Mouse (Mus musculus) small intestine, adult 2 months (tissue): Measurements from ENCODE around the gene Ywhag. TPM values are rescaled to one million over a fixed set of nuclear protein-coding genes. Genes with fewer than 3 reads are reported as not detected.

Experiments
- H3K27ac ChIP-seq: fragments of 200-500 bp; 2 replicates; pipeline ENCODE4 v1.5.1; 2012; ENCODE audit warnings: low read depth, low read length, control low read depth, inconsistent platforms; ENCODE audit not compliant: insufficient read depth
- H3K27me3 ChIP-seq: fragments of 200-500 bp; 2 replicates; pipeline ENCODE4 v1.6.1; 2012; ENCODE audit warnings: mild to moderate bottlenecking, moderate library complexity, low read length, inconsistent platforms; ENCODE audit not compliant: control insufficient read depth, insufficient read depth
- H3K36me3 ChIP-seq: fragments of 200-500 bp; 2 replicates; pipeline ENCODE4 v1.6.1; 2012; ENCODE audit warnings: mild to moderate bottlenecking, low read length, control low read depth, inconsistent platforms; ENCODE audit not compliant: control insufficient read depth, insufficient read depth
- H3K4me1 ChIP-seq: fragments of 200-500 bp; 2 replicates; pipeline ENCODE4 v1.6.1; 2012; ENCODE audit warnings: low read length, inconsistent platforms, mixed read lengths; ENCODE audit not compliant: control insufficient read depth, insufficient read depth, insufficient read length
- H3K4me3 ChIP-seq: fragments of 200-500 bp; 2 replicates; pipeline ENCODE4 v1.5.1; 2012; ENCODE audit warnings: low read depth, mild to moderate bottlenecking, control low read depth, inconsistent platforms, low read length, moderate library complexity
- CTCF ChIP-seq: fragments of 200-500 bp; IDR thresholded peaks from 2 replicates; pipeline ENCODE4 v1.5.1; 2012; ENCODE audit warnings: low read depth, mild to moderate bottlenecking, control low read depth, inconsistent platforms, low read length, moderate library complexity, mixed read lengths; ENCODE audit not compliant: insufficient replicate concordance, insufficient read length; ENCODE audit errors: extremely low read depth
- POLR2A ChIP-seq: fragments of 200-500 bp; IDR thresholded peaks from 2 replicates; pipeline ENCODE4 v1.6.1; 2012; ENCODE audit warnings: low read depth, mild to moderate bottlenecking, control low read depth, inconsistent platforms, low read length, moderate library complexity
- WGBS: fragments of 180-500 bp; shearing (Covaris S2); methylation state at CpG from one replicate; pipeline ENCODE4 v1.1.7; 2018; 5-methylcytosine and 5-hydroxymethylcytosine counted together
- polyA plus RNA-seq: library from polyadenylated mRNA; depleted of rRNA; stranded (reverse); fragments of >200 nt; gene quantifications from 2 replicates; pipeline ENCODE4 v1.2.3, GENCODE M21; 2012

Gene Ywhag
- polyA plus RNA-seq, 1 experiment = 27.3 TPM

- Histone ChIP-seq H3K27ac (no peak overlapping the region), H3K36me3 (no peaks in the 10 kb centered on the region), H3K4me3 (no peak overlapping the region), H3K4me1 (no peaks in the 10 kb centered on the region), H3K27me3 (no peaks in the 10 kb centered on the region)
- WGBS = 44% methylated on average over 4 of the region's 4 CpGs
- no peak for TF ChIP-seq CTCF
- no peak for TF ChIP-seq POLR2A
Observed at GRCm38 (mm10) chr5:135899833-135900232, 34.6 kb downstream of the Ywhag start.

GRCm38 (mm10) chr5:135898995-135899394 lies 35.4 kb downstream of the Ywhag start:
- Histone ChIP-seq H3K27me3 (no peaks in the 10 kb centered on the region), H3K27ac (no peak overlapping the region), H3K4me3 (no peak overlapping the region), H3K36me3 (no peaks in the 10 kb centered on the region), H3K4me1 (no peaks in the 10 kb centered on the region)
- 29% methylated on average over 4 of the region's 4 CpGs for WGBS
- no peak for TF ChIP-seq CTCF
- TF ChIP-seq POLR2A = no peak

GRCm38 (mm10) chr5:135898028-135898427 lies 36.4 kb downstream of the Ywhag start:
- Histone ChIP-seq H3K4me3 (no peak overlapping the region), H3K27ac (no peak overlapping the region), H3K27me3 (no peaks in the 10 kb centered on the region), H3K4me1 (no peaks in the 10 kb centered on the region), H3K36me3 (no peaks in the 10 kb centered on the region)
- 18% methylated on average over 3 of the region's 3 CpGs for WGBS
- TF ChIP-seq CTCF (peak; percentile 52; the same call in 1 of the 2 replicates), POLR2A (no peak)

- H3K36me3 ChIP-seq = no peaks in the 10 kb centered on the region
- H3K4me1 ChIP-seq = no peaks in the 10 kb centered on the region
- H3K27me3 ChIP-seq = no peaks in the 10 kb centered on the region; the same call in 1 of the 2 replicates
- 87% methylated on average over 6 of the region's 6 CpGs for WGBS
- H3K27ac ChIP-seq = no peak overlapping the region
- H3K4me3 ChIP-seq = no peak overlapping the region
- TF ChIP-seq CTCF (no peak), POLR2A (no peak)
Observed at GRCm38 (mm10) chr5:135894958-135895357, 39.5 kb downstream of the Ywhag start.

- WGBS = 34% methylated on average over 9 of the region's 9 CpGs
- Histone ChIP-seq H3K27me3 (peaks cover 10% of the 10 kb centered on the region), H3K4me1 (peaks cover 2% of the 10 kb centered on the region; the same call in 1 of the 2 replicates), H3K36me3 (no peaks in the 10 kb centered on the region), H3K4me3 (no peak overlapping the region), H3K27ac (no peak overlapping the region)
- TF ChIP-seq POLR2A = no peak
- TF ChIP-seq CTCF = no peak
Observed at GRCm38 (mm10) chr5:135892589-135893351, 41.6 kb downstream of the Ywhag start.

GRCm38 (mm10) chr5:135890920-135891319 lies 43.5 kb downstream of the Ywhag start:
- no peak for TF ChIP-seq CTCF
- no peak for TF ChIP-seq POLR2A
- peaks cover 17% of the 10 kb centered on the region for H3K27me3 ChIP-seq
- H3K36me3 ChIP-seq = no peaks in the 10 kb centered on the region
- H3K4me3 ChIP-seq = no peak overlapping the region
- H3K27ac ChIP-seq = no peak overlapping the region
- 44% methylated on average over 3 of the region's 3 CpGs for WGBS
- H3K4me1 ChIP-seq = peaks cover 2% of the 10 kb centered on the region; the same call in 1 of the 2 replicates

- no peak overlapping the region for H3K4me3 ChIP-seq
- H3K27ac ChIP-seq = no peak overlapping the region
- 56% methylated on average over 4 of the region's 4 CpGs for WGBS
- TF ChIP-seq CTCF (no peak), POLR2A (no peak)
- H3K36me3 ChIP-seq = no peaks in the 10 kb centered on the region
- peaks cover 20% of the 10 kb centered on the region for H3K27me3 ChIP-seq
- H3K4me1 ChIP-seq = peaks cover 2% of the 10 kb centered on the region; the same call in 1 of the 2 replicates
Observed at GRCm38 (mm10) chr5:135890323-135890722, 44.1 kb downstream of the Ywhag start.
